Mouse (Mus musculus) thymus, adult 2 months (tissue): ENCODE measurements around the gene Trim28.

Experiments
- CTCF ChIP-seq: fragments of 200-500 bp; IDR thresholded peaks from 2 replicates; pipeline ENCODE4 v1.5.1; 2012; ENCODE audit warnings: mild to moderate bottlenecking, control low read depth, low read length, moderate library complexity, borderline replicate concordance; ENCODE audit not compliant: control insufficient read depth, poor library complexity, insufficient read depth; ENCODE audit errors: extremely low read depth
- POLR2A ChIP-seq: fragments of 200-500 bp; IDR thresholded peaks from 2 replicates; pipeline ENCODE4 v1.6.1; 2012; ENCODE audit warnings: mild to moderate bottlenecking, low read length, control low read depth, moderate library complexity; ENCODE audit not compliant: control insufficient read depth, poor library complexity, insufficient read depth; ENCODE audit errors: extremely low read depth

GRCm38 (mm10) chr7:13001584-13001983 lies 2.7 kb downstream of the Trim28 start:
- TF ChIP-seq POLR2A = no peak
- no peak for TF ChIP-seq CTCF
